Mouse (Mus musculus): ENCODE measurements at regions not wholly inside any gene's neighbourhood (a gene's known extent, or its start where the extent isn't known, plus 50 kb on each side); places are given as distances from the start of the nearest gene placed in this dataset.

DNA sequence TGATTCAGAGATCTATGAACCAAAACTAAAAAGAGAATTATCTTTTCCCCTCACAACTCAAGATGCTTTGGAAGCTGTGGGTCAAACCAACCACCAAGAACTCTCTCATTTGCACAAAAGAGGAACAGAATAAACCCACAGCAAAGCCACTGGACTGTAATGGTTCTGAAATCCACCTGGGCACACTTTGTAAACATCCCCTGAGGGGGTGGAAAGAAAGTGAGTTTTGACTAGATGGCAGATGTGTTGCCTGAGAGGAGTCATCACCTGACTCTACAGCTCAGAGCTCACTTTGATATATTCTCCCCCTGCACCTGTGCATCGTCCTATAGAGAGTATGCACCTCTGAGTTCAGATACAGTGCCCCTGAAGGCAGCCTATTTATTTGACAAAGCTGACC lies 588.2 kb downstream of the Insc start:
- Histone ChIP-seq H3K27ac (no peak overlapping the region), H3K4me3 (no peak overlapping the region), H3K36me3 (no peaks in the 10 kb centered on the region), H3K9ac (no peak overlapping the region), H3K9me3 (replicated peaks) (no peaks in the 10 kb centered on the region), H3K4me2 (no peak overlapping the region), H3K27me3 (replicated peaks) (no peaks in the 10 kb centered on the region), H3K4me1 (no peaks in the 10 kb centered on the region)
- WGBS (ENCODE audit: insufficient replicate concordance), result 43% methylated on average over 1 of the region's 1 CpGs
- no peak for ATAC-seq

DNA sequence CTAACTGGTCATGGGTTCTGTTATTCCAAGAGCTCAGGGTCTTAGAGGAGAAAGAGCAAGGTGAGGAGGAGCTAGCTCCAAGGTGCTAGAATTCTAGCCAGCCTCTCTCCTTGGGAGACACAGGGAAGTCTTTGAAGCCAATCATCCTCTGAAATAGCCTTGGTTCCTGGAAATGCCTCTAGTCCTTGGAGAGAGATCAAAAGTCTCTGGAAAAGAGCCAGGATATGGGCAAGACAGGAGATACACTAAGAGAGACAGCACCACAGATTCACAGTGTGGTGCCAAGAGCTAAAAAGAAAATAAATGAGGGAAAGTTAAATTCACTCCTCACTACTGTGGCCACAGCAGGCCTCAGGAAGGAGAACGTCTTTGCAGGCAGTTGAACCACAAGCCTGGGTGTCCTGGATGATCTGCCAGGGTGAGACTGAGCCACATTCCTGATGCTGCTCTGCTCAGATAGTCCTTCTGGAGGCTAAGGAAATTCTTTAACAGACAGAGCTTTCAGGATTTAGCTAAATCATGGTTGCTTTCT lies 589.6 kb downstream of the Insc start:
- Histone ChIP-seq H3K9ac (no peak overlapping the region), H3K4me3 (no peak overlapping the region), H3K27ac (no peak overlapping the region), H3K4me1 (no peaks in the 10 kb centered on the region), H3K27me3 (replicated peaks) (no peaks in the 10 kb centered on the region), H3K9me3 (replicated peaks) (no peaks in the 10 kb centered on the region), H3K4me2 (no peak overlapping the region), H3K36me3 (no peaks in the 10 kb centered on the region)
- 29% methylated on average over 1 of the region's 1 CpGs for WGBS (ENCODE audit: insufficient replicate concordance)
- ATAC-seq, result no peak

DNA sequence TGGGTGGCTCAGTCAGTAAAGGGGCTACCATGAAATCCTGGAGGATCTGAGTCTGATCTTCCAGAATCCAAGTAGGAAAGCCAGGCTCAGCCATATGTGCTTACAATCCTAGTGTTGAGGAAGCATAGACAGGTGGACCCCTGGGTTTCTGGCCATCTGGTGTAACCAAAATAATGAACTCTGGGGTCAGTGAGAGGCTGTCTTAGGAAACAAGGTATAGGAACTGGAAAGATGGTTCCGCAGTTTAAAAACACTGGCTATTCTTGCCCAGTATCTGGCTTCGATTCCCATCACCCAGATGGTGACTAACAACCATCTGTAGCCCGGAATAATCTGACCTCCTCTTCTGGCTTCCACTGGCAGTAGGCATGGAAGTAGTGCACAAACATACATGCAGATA lies 591.6 kb downstream of the Insc start:
- Histone ChIP-seq H3K4me1 (no peaks in the 10 kb centered on the region), H3K9ac (no peak overlapping the region), H3K4me3 (no peak overlapping the region), H3K27me3 (replicated peaks) (no peaks in the 10 kb centered on the region), H3K4me2 (no peak overlapping the region), H3K27ac (no peak overlapping the region), H3K36me3 (no peaks in the 10 kb centered on the region), H3K9me3 (replicated peaks) (no peaks in the 10 kb centered on the region)
- no peak for ATAC-seq
- 79% methylated on average over 3 of the region's 3 CpGs for WGBS (ENCODE audit: insufficient replicate concordance)

DNA sequence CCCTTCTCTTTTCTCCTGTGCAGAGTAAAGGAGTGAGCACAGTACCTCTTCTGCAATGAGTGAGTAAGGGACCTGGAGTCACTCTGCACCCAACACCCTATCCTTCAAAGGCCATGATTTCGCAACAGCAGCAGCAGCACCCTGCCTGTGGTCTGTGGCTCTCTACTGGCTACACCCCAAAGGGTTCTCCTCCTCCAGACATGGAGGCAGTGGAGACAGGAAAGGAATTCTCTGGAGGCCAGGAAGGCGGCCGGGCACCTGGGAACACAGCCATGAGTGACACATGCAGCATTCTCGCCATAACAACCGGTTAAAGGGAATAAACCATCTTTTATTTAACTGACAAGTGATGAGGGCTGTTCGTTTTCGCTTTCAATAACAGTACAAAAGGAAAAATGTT lies 596.7 kb downstream of the Insc start:
- H3K4me1 ChIP-seq, result no peaks in the 10 kb centered on the region
- no peaks in the 10 kb centered on the region for H3K36me3 ChIP-seq
- ATAC-seq, result no peak
- WGBS (ENCODE audit: insufficient replicate concordance), result 77% methylated on average over 7 of the region's 7 CpGs
- no peak overlapping the region for H3K9ac ChIP-seq
- no peak overlapping the region for H3K4me3 ChIP-seq
- no peaks in the 10 kb centered on the region for H3K27me3 ChIP-seq (replicated peaks)
- no peaks in the 10 kb centered on the region for H3K9me3 ChIP-seq (replicated peaks)
- H3K27ac ChIP-seq, result no peak overlapping the region
- H3K4me2 ChIP-seq, result no peak overlapping the region

DNA sequence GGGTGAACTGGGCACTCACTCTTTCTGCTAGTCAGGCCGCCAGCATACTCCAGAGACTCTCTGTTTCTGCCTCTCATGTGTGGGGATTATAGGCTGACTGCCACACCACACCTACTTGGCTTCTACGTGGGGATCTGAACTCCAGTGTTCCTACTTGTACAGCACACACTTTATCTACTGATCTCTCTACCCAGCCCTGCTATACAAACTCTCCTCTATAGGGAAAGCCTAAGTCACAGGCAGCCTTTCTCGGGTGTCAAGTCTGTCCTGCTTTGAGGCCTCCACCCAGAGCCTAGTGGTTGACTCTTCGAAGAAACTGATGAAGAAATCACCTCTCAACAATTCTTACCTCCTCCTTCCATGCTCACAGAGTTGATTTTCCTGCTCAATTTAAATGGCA lies 597.5 kb downstream of the Insc start:
- H3K4me2 ChIP-seq, result no peak overlapping the region
- no peak overlapping the region for H3K4me3 ChIP-seq
- no peaks in the 10 kb centered on the region for H3K4me1 ChIP-seq
- ATAC-seq, result no peak
- no peak overlapping the region for H3K9ac ChIP-seq
- WGBS (ENCODE audit: insufficient replicate concordance), result 52% methylated on average over 4 of the region's 4 CpGs
- H3K9me3 ChIP-seq (replicated peaks), result no peaks in the 10 kb centered on the region
- H3K27me3 ChIP-seq (replicated peaks), result no peaks in the 10 kb centered on the region
- no peaks in the 10 kb centered on the region for H3K36me3 ChIP-seq
- H3K27ac ChIP-seq, result no peak overlapping the region

DNA sequence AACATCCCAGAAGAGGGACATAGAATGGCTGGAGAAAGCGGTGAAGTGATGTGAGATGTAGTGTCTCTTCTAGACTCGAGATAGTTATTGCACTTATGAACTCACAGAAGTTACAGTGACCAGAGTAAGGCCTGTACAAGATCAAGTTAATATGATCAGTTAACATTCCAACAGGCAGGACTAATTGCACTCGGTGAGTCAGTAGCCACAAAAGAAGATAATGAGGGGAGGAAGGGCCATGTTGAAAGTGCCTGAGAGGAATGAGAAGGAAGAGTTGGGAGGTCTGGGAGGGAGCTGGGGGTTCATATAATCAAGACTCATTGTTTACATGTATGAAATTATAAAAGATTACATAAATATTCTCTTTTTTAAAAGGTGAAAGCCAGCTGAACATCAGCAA lies 602.3 kb downstream of the Insc start:
- no peak overlapping the region for H3K9ac ChIP-seq
- WGBS (ENCODE audit: insufficient replicate concordance), result 63% methylated on average over 3 of the region's 3 CpGs
- no peak for ATAC-seq
- no peaks in the 10 kb centered on the region for H3K4me1 ChIP-seq
- H3K36me3 ChIP-seq, result no peaks in the 10 kb centered on the region
- H3K27ac ChIP-seq, result no peak overlapping the region
- no peak overlapping the region for H3K4me2 ChIP-seq
- no peak overlapping the region for H3K4me3 ChIP-seq
- H3K27me3 ChIP-seq (replicated peaks), result no peaks in the 10 kb centered on the region
- no peaks in the 10 kb centered on the region for H3K9me3 ChIP-seq (replicated peaks)

DNA sequence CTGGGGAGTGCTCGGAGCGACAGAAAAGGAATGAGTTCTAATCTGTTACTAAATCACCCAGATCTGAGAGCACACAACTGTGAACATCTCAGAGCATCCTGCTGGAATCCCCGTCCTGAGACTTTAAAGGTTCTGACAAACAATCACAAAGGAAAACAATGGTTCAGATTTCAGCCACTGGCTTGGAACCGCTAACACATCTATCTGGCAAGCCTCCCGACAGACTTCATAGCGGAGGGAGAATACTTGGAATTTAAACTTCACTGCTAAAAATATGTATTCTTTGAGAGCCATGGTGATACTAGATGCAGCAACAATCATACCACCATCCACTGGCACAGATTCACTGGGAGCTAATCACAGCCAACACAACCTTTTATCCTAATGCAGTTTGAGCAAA lies 615.2 kb downstream of the Insc start:
- Histone ChIP-seq H3K9me3 (replicated peaks) (no peaks in the 10 kb centered on the region), H3K27ac (no peak overlapping the region), H3K9ac (no peak overlapping the region), H3K4me3 (no peak overlapping the region), H3K36me3 (no peaks in the 10 kb centered on the region), H3K27me3 (replicated peaks) (no peaks in the 10 kb centered on the region), H3K4me2 (no peak overlapping the region), H3K4me1 (no peaks in the 10 kb centered on the region)
- ATAC-seq, result no peak
- 72% methylated on average over 6 of the region's 6 CpGs for WGBS (ENCODE audit: insufficient replicate concordance)

DNA sequence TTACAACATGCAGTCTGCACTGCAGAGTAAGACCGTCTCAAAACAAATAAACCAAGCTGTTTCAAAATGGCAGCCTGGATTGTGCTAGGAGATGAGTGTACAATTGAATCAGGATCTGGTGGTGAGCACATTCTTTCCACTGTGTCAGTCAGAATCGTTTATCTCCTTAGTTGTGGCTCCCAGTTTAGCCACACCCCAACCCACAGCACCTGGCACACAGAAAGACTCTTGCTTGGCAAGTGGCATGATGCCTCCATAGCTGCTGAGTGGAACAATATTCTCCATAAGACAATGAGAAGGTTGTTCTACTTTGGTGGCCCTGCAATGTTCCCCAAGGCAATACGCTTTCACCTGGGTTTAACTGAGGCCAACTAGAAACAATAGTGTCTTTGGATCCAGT lies 616.6 kb downstream of the Insc start:
- Histone ChIP-seq H3K4me2 (no peak overlapping the region), H3K4me3 (no peak overlapping the region), H3K36me3 (no peaks in the 10 kb centered on the region), H3K9me3 (replicated peaks) (no peaks in the 10 kb centered on the region), H3K27ac (no peak overlapping the region), H3K4me1 (no peaks in the 10 kb centered on the region), H3K9ac (no peak overlapping the region), H3K27me3 (replicated peaks) (no peaks in the 10 kb centered on the region)
- 65% methylated on average over 3 of the region's 3 CpGs for WGBS (ENCODE audit: insufficient replicate concordance)
- no peak for ATAC-seq

DNA sequence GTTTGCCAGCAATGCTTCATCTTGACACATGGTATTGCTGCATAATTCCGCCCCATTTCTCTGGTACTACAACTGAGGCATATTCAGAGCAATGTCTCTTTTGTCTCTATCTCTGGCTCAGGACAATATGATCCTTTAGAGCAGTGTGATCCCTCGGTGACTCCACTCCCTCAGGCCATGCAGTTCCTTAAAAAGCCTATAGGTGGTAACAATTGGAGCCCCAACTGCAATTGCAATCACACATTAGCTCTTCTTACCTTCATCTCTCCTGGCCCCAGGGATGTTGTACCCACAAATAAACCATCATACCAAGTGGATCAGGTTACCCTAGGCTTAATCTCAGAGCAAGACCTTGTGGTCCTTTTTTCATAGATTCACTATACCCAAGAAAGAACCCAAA lies 618.6 kb downstream of the Insc start:
- WGBS (ENCODE audit: insufficient replicate concordance), result 55% methylated on average over 2 of the region's 2 CpGs
- no peaks in the 10 kb centered on the region for H3K36me3 ChIP-seq
- no peak overlapping the region for H3K4me3 ChIP-seq
- H3K9ac ChIP-seq, result no peak overlapping the region
- H3K27me3 ChIP-seq (replicated peaks), result no peaks in the 10 kb centered on the region
- no peak overlapping the region for H3K4me2 ChIP-seq
- no peak overlapping the region for H3K27ac ChIP-seq
- no peaks in the 10 kb centered on the region for H3K9me3 ChIP-seq (replicated peaks)
- no peaks in the 10 kb centered on the region for H3K4me1 ChIP-seq
- ATAC-seq, result no peak

DNA sequence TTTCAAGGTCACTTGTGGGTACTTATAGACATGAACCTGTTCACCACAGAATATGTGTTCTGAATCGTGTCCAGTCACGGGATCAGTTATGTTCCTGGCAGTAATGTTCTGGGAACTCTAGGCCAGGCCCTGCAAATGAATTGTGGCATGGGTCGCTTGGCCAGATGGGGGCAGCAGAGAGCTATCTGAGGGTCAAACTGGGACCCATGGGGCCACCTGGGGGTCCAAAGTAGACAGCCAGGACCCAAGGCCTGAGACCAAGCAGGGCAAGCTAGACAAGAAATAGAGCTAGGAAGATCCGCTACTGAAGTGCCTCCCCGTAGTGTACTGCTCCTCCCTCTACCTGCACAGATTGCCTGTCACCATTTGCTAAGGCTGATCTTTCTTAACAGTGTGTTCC lies 623.4 kb downstream of the Insc start:
- 39% methylated on average over 5 of the region's 5 CpGs for WGBS (ENCODE audit: insufficient replicate concordance)
- no peaks in the 10 kb centered on the region for H3K36me3 ChIP-seq
- no peak for ATAC-seq
- no peak overlapping the region for H3K4me3 ChIP-seq
- no peaks in the 10 kb centered on the region for H3K27me3 ChIP-seq (replicated peaks)
- no peaks in the 10 kb centered on the region for H3K9me3 ChIP-seq (replicated peaks)
- H3K9ac ChIP-seq, result no peak overlapping the region
- no peaks in the 10 kb centered on the region for H3K4me1 ChIP-seq
- H3K4me2 ChIP-seq, result no peak overlapping the region
- H3K27ac ChIP-seq, result no peak overlapping the region

DNA sequence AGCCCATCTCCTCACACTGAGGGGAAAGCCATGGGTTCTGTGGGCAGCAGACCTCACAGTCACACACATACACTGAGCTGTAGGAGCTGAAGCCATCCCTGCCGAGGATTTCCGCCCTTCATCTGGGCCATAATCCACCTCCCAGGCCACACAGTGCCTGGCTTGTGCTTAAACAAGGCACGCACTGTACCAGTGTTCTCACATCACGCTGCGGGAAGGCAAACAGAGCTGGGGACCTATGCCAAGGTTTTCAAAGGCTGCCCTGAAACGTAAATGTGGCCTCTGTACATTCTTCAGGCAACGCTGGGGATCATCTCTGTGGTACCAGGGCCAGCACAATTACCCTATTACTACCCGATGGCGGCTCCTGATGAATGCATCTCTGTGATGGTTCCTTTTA lies 627.6 kb downstream of the Insc start:
- WGBS (ENCODE audit: insufficient replicate concordance), result 69% methylated on average over 9 of the region's 9 CpGs
- H3K36me3 ChIP-seq, result no peaks in the 10 kb centered on the region
- H3K4me1 ChIP-seq, result no peaks in the 10 kb centered on the region
- H3K4me3 ChIP-seq, result no peak overlapping the region
- no peak overlapping the region for H3K27ac ChIP-seq
- no peak for ATAC-seq
- H3K9ac ChIP-seq, result no peak overlapping the region
- no peaks in the 10 kb centered on the region for H3K27me3 ChIP-seq (replicated peaks)
- H3K9me3 ChIP-seq (replicated peaks), result no peaks in the 10 kb centered on the region
- H3K4me2 ChIP-seq, result no peak overlapping the region

DNA sequence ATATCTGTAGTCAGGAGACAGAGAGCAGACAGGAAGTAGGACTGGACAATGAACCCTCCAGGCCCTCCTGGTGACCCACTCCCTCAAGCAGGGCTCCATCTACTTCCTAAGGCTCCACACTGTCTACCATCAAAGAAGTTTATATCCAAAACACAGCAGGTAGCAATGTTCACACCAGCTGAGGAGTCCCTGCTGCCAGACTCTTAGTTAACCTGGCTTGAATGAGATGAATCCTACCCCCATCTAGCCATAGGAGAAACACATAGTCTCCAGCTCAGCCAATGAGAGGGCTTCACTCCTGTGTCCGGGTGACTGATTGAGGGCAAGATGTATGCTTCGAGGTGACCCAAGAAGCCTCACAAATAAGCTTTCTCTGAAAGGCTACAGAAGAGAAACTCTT lies 629.4 kb downstream of the Insc start:
- H3K9ac ChIP-seq, result no peak overlapping the region
- no peak overlapping the region for H3K27ac ChIP-seq
- no peaks in the 10 kb centered on the region for H3K9me3 ChIP-seq (replicated peaks)
- H3K27me3 ChIP-seq (replicated peaks), result no peaks in the 10 kb centered on the region
- no peaks in the 10 kb centered on the region for H3K4me1 ChIP-seq
- no peak overlapping the region for H3K4me3 ChIP-seq
- no peak for ATAC-seq
- 54% methylated on average over 2 of the region's 2 CpGs for WGBS (ENCODE audit: insufficient replicate concordance)
- H3K36me3 ChIP-seq, result no peaks in the 10 kb centered on the region
- H3K4me2 ChIP-seq, result no peak overlapping the region

DNA sequence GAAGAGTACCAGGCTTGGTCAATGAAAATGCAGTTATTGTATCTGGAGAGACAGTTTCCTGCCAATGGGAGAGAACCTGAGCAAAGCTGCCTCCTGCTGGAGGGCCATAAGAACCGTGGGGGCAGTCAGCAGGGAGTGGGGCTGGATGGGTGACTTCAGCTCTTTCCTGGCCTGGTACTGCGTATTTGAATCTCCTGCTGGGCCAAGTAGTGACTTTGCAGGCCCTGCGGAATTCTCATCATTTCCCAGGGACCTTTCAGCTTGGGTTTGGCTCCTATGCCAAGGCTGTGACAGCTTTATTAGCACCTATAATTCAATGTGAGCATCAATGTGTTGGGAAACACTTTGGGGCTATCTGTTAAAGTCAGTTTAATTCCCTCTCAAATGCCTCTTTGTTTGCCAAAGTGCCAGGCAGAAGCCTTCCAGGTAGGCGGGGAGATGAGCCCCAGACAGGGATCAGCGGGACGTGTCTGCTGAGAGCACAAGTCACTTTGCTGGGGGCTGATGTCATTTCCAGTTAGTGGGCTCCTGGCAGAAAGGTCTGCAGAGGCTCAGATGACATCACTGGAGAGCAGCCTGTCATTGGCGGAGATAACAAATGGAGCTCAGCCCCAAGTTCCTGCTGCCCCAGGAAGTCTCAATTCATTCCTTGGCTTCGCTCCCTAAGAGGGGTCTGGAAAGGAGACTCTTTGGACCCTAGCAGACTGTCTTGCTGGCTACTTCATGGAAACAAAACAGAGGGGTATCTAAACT lies 630.5 kb downstream of the Insc start:
- Histone ChIP-seq H3K27ac (no peak overlapping the region), H3K9ac (no peak overlapping the region), H3K27me3 (replicated peaks) (no peaks in the 10 kb centered on the region), H3K4me2 (no peak overlapping the region), H3K36me3 (no peaks in the 10 kb centered on the region), H3K4me1 (no peaks in the 10 kb centered on the region), H3K4me3 (no peak overlapping the region), H3K9me3 (replicated peaks) (no peaks in the 10 kb centered on the region)
- no peak for ATAC-seq
- WGBS (ENCODE audit: insufficient replicate concordance), result 50% methylated on average over 8 of the region's 8 CpGs
